8 mouse cellular contexts compared by ENCODE assay signal in genomic region chr17:15381092-15381860, GRCm38 (mm10). TPM values are rescaled to one million over a fixed set of nuclear protein-coding genes. Genes with fewer than 3 reads are reported as not detected.
DNase-seq lines count a peak whose midpoint lies in the region; ATAC-seq and TF ChIP-seq lines count a peak whose summit lies in the region.

No protein-coding gene starts in this region.

- H3K9ac ChIP-seq in embryonic facial prominence, embryonic 14.5 days (ENCODE audit: low read depth, low read length): peak overlapping the region; percentile 58
- H3K9ac ChIP-seq in limb, embryonic 11.5 days (ENCODE audit: low read length): no peak overlapping the region
- H3K9ac ChIP-seq in neural tube, embryonic 15.5 days (replicated peaks): peak overlapping the region; percentile 54

- peak overlapping the region; percentile 59 for H3K4me3 ChIP-seq in layer of hippocampus, adult 2 months
- H3K4me3 ChIP-seq in embryonic facial prominence, embryonic 14.5 days (ENCODE audit: low read depth, low read length): peak overlapping the region; percentile 47
- peak overlapping the region; percentile 40 for H3K4me3 ChIP-seq in limb, embryonic 11.5 days (ENCODE audit: low read depth, low read length)
- peak overlapping the region; percentile 48 for H3K4me3 ChIP-seq in neural tube, embryonic 15.5 days (replicated peaks)

- H3K27me3 ChIP-seq in embryonic facial prominence, embryonic 14.5 days (replicated peaks; ENCODE audit: control insufficient read depth, insufficient read depth, low read length): peaks cover 62% of the 10 kb centered on the region
- peaks cover 64% of the 10 kb centered on the region for H3K27me3 ChIP-seq in limb, embryonic 11.5 days (ENCODE audit: control insufficient read depth, insufficient read depth, low read length)
- H3K27me3 ChIP-seq in neural tube, embryonic 15.5 days (replicated peaks): peaks cover 8% of the 10 kb centered on the region; the same call in 1 of the 2 replicates

- peak overlapping the region; percentile 41; the same call in 1 of the 2 replicates for H3K27ac ChIP-seq in layer of hippocampus, adult 2 months
- no peak overlapping the region for H3K27ac ChIP-seq in embryonic facial prominence, embryonic 14.5 days (replicated peaks; ENCODE audit: low read depth, low read length)
- no peak overlapping the region for H3K27ac ChIP-seq in limb, embryonic 11.5 days (replicated peaks; ENCODE audit: low read depth, low read length)
- no peak overlapping the region for H3K27ac ChIP-seq in neural tube, embryonic 15.5 days (replicated peaks)

- no peaks in the 10 kb centered on the region for H3K9me3 ChIP-seq in embryonic facial prominence, embryonic 14.5 days (ENCODE audit: control insufficient read depth, low read length)
- H3K9me3 ChIP-seq in limb, embryonic 11.5 days (ENCODE audit: control insufficient read depth, low read length): no peaks in the 10 kb centered on the region; the same call in 1 of the 2 replicates
- H3K9me3 ChIP-seq in neural tube, embryonic 15.5 days (replicated peaks): no peaks in the 10 kb centered on the region

- no peaks in the 10 kb centered on the region for H3K36me3 ChIP-seq in embryonic facial prominence, embryonic 14.5 days (ENCODE audit: control insufficient read depth, insufficient read depth, low read length)
- H3K36me3 ChIP-seq in limb, embryonic 11.5 days (ENCODE audit: control insufficient read depth, insufficient read depth, low read length): no peaks in the 10 kb centered on the region
- no peaks in the 10 kb centered on the region for H3K36me3 ChIP-seq in neural tube, embryonic 15.5 days

- WGBS in embryonic facial prominence, embryonic 14.5 days: 7% methylated on average over 22 of the region's 22 CpGs
- 6% methylated on average over 22 of the region's 22 CpGs for WGBS in limb, embryonic 11.5 days
- 5% methylated on average over 22 of the region's 22 CpGs for WGBS in neural tube, embryonic 15.5 days

- DNase-seq in layer of hippocampus, adult 2 months (ENCODE audit: low spot score in 2 of 2): no peak
- no peak for DNase-seq in layer of hippocampus, postnatal 10 days (ENCODE audit: low spot score in 2 of 2)
- peak; percentile 43 for DNase-seq in embryonic facial prominence, embryonic 14.5 days (ENCODE audit: low spot score)
- DNase-seq in limb, embryonic 11.5 days (ENCODE audit: low spot score): peak; percentile 28
- DNase-seq in cerebellum, postnatal 14 days: no peak

- peak overlapping the region; percentile 95 for H3K4me2 ChIP-seq in embryonic facial prominence, embryonic 14.5 days (ENCODE audit: low read depth, low read length)
- peak overlapping the region; percentile 78 for H3K4me2 ChIP-seq in limb, embryonic 11.5 days (ENCODE audit: low read depth, severe bottlenecking)
- peak overlapping the region; percentile 92 for H3K4me2 ChIP-seq in neural tube, embryonic 15.5 days

- peak; percentile 57; the same call in 1 of the 2 replicates for ATAC-seq in embryonic facial prominence, embryonic 14.5 days (ENCODE audit: low read depth)
- peak; percentile 15; the same call in 1 of the 2 replicates for ATAC-seq in limb, embryonic 11.5 days (ENCODE audit: insufficient number of reproducible peaks, low FRiP score, low TSS enrichment, low read depth)
- ATAC-seq in neural tube, embryonic 15.5 days (ENCODE audit: low FRiP score): no peak
- ATAC-seq in megakaryocyte progenitor cell, adult 5-6 weeks (replicated peaks; ENCODE audit: poor library complexity): no peak
- no peak for ATAC-seq in CD4-positive, CD25-positive, alpha-beta regulatory T cell, adult 4 months

- peaks cover 20% of the 10 kb centered on the region for H3K4me1 ChIP-seq in embryonic facial prominence, embryonic 14.5 days (ENCODE audit: control insufficient read depth, insufficient read depth, low read length)
- peaks cover 9% of the 10 kb centered on the region for H3K4me1 ChIP-seq in limb, embryonic 11.5 days (ENCODE audit: control insufficient read depth, insufficient read depth, low read length)
- H3K4me1 ChIP-seq in neural tube, embryonic 15.5 days: peaks cover 48% of the 10 kb centered on the region

- no peak for TF ChIP-seq CTCF in layer of hippocampus, adult 2 months (conservative IDR thresholded peaks at IDR 0.05)

RNA-seq across cellular contexts. Expression of gene Dll1, which starts 4.6 kb away (rescaled TPM):
- 10 to 100 TPM in 1 of 2 experiments, 1 to 10 TPM in 1; 8.8 to 14.0 TPM for total RNA-seq in layer of hippocampus, adult 2 months (2021)
- total RNA-seq in layer of hippocampus, postnatal 10 days (2021): 10 to 100 TPM; 14.0 to 20.9 TPM
- 8.4 and 8.7 TPM in 2 replicates for polyA plus RNA-seq in embryonic facial prominence, embryonic 14.5 days (2014; fragmentation: Nextera tagmentation; extraction: Ambion mirVana)
- 2.9 and 3.3 TPM in 2 replicates for polyA plus RNA-seq in limb, embryonic 11.5 days (2014; fragmentation: Nextera tagmentation; extraction: Ambion mirVana)
- 11.7 and 14.1 TPM in 2 replicates for polyA plus RNA-seq in neural tube, embryonic 15.5 days (2015; fragmentation: Nextera tagmentation; extraction: Ambion mirVana)
- not detected in 2 replicates for total RNA-seq in megakaryocyte progenitor cell, adult 5-6 weeks (2015)
- total RNA-seq in megakaryocyte progenitor cell, adult 5-6 weeks (2017): 0.24 TPM in 1 of 2 replicates, not detected in the other
- polyA plus RNA-seq in CD4-positive, CD25-positive, alpha-beta regulatory T cell, adult 4 months (2017; shearing (Covaris generic)): under 1 TPM in 1 of 2 experiments, not detected in 1; 0.81 TPM

RNA-seq across cellular contexts. Expression of gene Fam120b, which starts 14.7 kb away (rescaled TPM):
- total RNA-seq in layer of hippocampus, adult 2 months (2021): 10 to 100 TPM; 49.0 to 49.2 TPM
- 10 to 100 TPM; 33.4 to 36.4 TPM for total RNA-seq in layer of hippocampus, postnatal 10 days (2021)
- 23.1 and 24.7 TPM in 2 replicates for polyA plus RNA-seq in embryonic facial prominence, embryonic 14.5 days (2014; fragmentation: Nextera tagmentation; extraction: Ambion mirVana)
- 27.2 and 29.1 TPM in 2 replicates for polyA plus RNA-seq in limb, embryonic 11.5 days (2014; fragmentation: Nextera tagmentation; extraction: Ambion mirVana)
- 43.0 and 44.5 TPM in 2 replicates for polyA plus RNA-seq in neural tube, embryonic 15.5 days (2015; fragmentation: Nextera tagmentation; extraction: Ambion mirVana)
- 9.7 and 13.1 TPM in 2 replicates for total RNA-seq in megakaryocyte progenitor cell, adult 5-6 weeks (2015)
- total RNA-seq in megakaryocyte progenitor cell, adult 5-6 weeks (2017): 12.2 and 13.4 TPM in 2 replicates
- 10 to 100 TPM; 33.3 to 55.1 TPM for polyA plus RNA-seq in CD4-positive, CD25-positive, alpha-beta regulatory T cell, adult 4 months (2017; shearing (Covaris generic))

Comparison
In these comparisons a context has a peak if more than half of its experiments do, and no peak if none do; other contexts are left out.
1. DNase-seq: peak in embryonic facial prominence, embryonic 14.5 days (single experiment) and limb, embryonic 11.5 days (single experiment); none in layer of hippocampus, adult 2 months (0 of 2), layer of hippocampus, postnatal 10 days (0 of 2) and cerebellum, postnatal 14 days (0 of 2).
2. ATAC-seq: peak in embryonic facial prominence, embryonic 14.5 days (single experiment) and limb, embryonic 11.5 days (single experiment); none in neural tube, embryonic 15.5 days (single experiment), megakaryocyte progenitor cell, adult 5-6 weeks (single experiment) and CD4-positive, CD25-positive, alpha-beta regulatory T cell, adult 4 months (single experiment).
3. Peak in every context shown above with its lines, with median percentiles within 50 percentile points of each other: H3K4me3 ChIP-seq and H3K4me2 ChIP-seq.